In the genomic region with DNA sequence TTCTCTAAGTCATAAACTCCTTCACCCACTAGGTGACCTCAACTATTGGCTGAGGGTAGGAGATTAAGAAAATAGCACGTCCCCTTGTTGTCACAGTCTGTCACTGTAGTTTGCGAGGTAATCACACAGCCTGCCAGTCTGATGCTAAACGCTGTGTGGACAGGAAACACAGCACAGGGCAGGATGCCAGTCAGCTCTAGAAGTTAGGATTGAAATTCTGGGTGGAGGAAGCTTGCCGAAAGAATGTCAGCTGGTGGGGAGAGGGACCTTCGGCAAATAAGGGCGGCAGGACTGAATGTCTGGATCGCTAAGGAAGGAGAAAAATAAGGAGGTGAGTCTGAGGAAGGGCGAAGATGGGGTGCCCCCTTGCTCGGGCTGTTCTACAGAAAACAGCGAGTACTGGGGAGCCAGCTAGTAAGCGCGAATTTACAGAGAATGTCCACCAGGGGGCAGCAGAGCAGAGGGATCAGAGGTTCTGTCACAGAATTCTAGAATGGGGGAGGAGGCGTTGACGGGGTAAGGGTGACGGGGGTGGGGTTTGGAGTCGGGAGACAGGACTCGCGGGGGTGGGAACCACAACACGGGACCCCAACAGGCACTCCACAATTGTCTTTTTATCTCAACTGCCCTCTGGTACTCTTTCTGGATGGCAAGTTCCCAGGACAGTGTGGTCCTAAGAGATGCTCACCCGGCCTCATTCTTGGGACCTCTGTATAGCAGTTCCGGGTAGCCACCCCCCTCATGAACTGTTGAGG, we compare ENCODE assay signal across 8 mouse cellular contexts. TPM values are rescaled to one million over a fixed set of nuclear protein-coding genes. Genes with fewer than 3 reads are reported as not detected.
DNase-seq lines count a peak whose midpoint lies in the region; ATAC-seq and TF ChIP-seq lines count a peak whose summit lies in the region.

No protein-coding gene starts in this region.

- H3K4me3 ChIP-seq in hindbrain, embryonic 15.5 days: peak overlapping the region; percentile 26
- peak overlapping the region; percentile 36 for H3K4me3 ChIP-seq in left cerebral cortex, adult 2 months

- H3K27me3 ChIP-seq in hindbrain, embryonic 15.5 days: no peaks in the 10 kb centered on the region

- H3K9me3 ChIP-seq in hindbrain, embryonic 15.5 days: no peaks in the 10 kb centered on the region

- intact Hi-C loops in left cerebral cortex, adult 2 months (cut with DNase I): loop anchor here (1.0 to 10.0 kb wide), 3 partner anchors 116 to 523 kb away; no protein-coding TSS in a partner anchor

- no peak overlapping the region for H3K9ac ChIP-seq in hindbrain, embryonic 15.5 days

- ATAC-seq in hindbrain, embryonic 15.5 days (ENCODE audit: low FRiP score, low read depth): peak; percentile 74

- H3K4me1 ChIP-seq in hindbrain, embryonic 15.5 days (replicated peaks): peaks cover 12% of the 10 kb centered on the region

- H3K36me3 ChIP-seq in hindbrain, embryonic 15.5 days: no peaks in the 10 kb centered on the region

- 11% methylated on average over 21 of the region's 21 CpGs for WGBS in hindbrain, embryonic 15.5 days

- peak; percentile 82 for DNase-seq in R1 (ENCODE audit: low read depth, low spot score)
- peak; percentile 90 to 95 for DNase-seq in cerebellum, postnatal 14 days
- DNase-seq in frontal cortex, postnatal 36 days (ENCODE audit: low spot score in 2 of 2): peak; percentile 84 to 87
- peak; percentile 82 to 89 for DNase-seq in left cerebral cortex, adult 2 months (ENCODE audit: extremely low spot score in 1 of 2, low spot score in 2 of 2)
- DNase-seq in mesoderm, embryonic 11.5 days (ENCODE audit: low read depth, low spot score): peak; percentile 84
- DNase-seq in right cerebral cortex, postnatal 25 days: peak; percentile 79
- DNase-seq in urinary bladder, postnatal 36 days (ENCODE audit: low spot score in 2 of 2): peak; percentile 66 to 79

- peak; percentile 73 for TF ChIP-seq CTCF in left cerebral cortex, adult 2 months (IDR thresholded peaks at IDR 0.05)

- no peak overlapping the region for H3K27ac ChIP-seq in hindbrain, embryonic 15.5 days (replicated peaks)
- peak overlapping the region; percentile 38; the same call in 1 of the 2 replicates for H3K27ac ChIP-seq in left cerebral cortex, adult 2 months

- H3K4me2 ChIP-seq in hindbrain, embryonic 15.5 days: peak overlapping the region; percentile 62

RNA-seq across cellular contexts. Expression of gene Adgrd1, which starts 33.3 kb away (rescaled TPM):
- 0.14 and 0.18 TPM in 2 replicates for polyA plus RNA-seq in hindbrain, embryonic 15.5 days (2015; fragmentation: Nextera tagmentation; extraction: Ambion mirVana)
- 1 to 10 TPM; 2.9 to 3.9 TPM for total RNA-seq in left cerebral cortex, adult 2 months (2021)

RNA-seq across cellular contexts. Expression of gene Ran, which starts 43.3 kb away (rescaled TPM):
- polyA plus RNA-seq in hindbrain, embryonic 15.5 days (2015; fragmentation: Nextera tagmentation; extraction: Ambion mirVana): 341 and 365 TPM in 2 replicates
- 100 to 1,000 TPM; 152 to 166 TPM for total RNA-seq in left cerebral cortex, adult 2 months (2021)

RNA-seq across cellular contexts. Expression of gene Stx2, which starts 54.8 kb away (rescaled TPM):
- polyA plus RNA-seq in hindbrain, embryonic 15.5 days (2015; fragmentation: Nextera tagmentation; extraction: Ambion mirVana): 16.8 and 17.9 TPM in 2 replicates
- total RNA-seq in left cerebral cortex, adult 2 months (2021): 10 to 100 TPM; 17.8 to 21.8 TPM
